Mouse (Mus musculus): ENCODE data around the gene Tmem129. TPM values are rescaled to one million over a fixed set of nuclear protein-coding genes. Genes with fewer than 3 reads are reported as not detected.

Gene Tmem129
- 1.2 and 2.2 TPM in 2 replicates for polyA plus RNA-seq (2012)

GRCm38 (mm10) chr5:33657787-33658663 is at the start of gene Tmem129, which contains the start of gene Tacc3:
TSS of gene Tmem129 (minus strand) at chr5:33658416.
TSS of gene Tacc3 (plus strand) at chr5:33658128.
- H3K4me1 ChIP-seq (ENCODE audit: control insufficient read depth) = peaks cover 68% of the 10 kb centered on the region
- TF ChIP-seq GATA1 (IDR thresholded peaks at IDR 0.05; ENCODE audit: low read length) (no peak), TAL1 (IDR thresholded peaks at IDR 0.05; ENCODE audit: low read length) (no peak)

GRCm38 (mm10) chr5:33707163-33707562 is 48.9 kb upstream of the Tmem129 start:
- H3K9me3 ChIP-seq (ENCODE audit: control insufficient read depth, low read length) = no peaks in the 10 kb centered on the region
- no peaks in the 10 kb centered on the region for H3K4me1 ChIP-seq (ENCODE audit: control insufficient read depth)
- no peaks in the 10 kb centered on the region for H3K36me3 ChIP-seq (ENCODE audit: control insufficient read depth)
- H3K27me3 ChIP-seq (ENCODE audit: control insufficient read depth) = no peaks in the 10 kb centered on the region; the same call in 1 of the 2 replicates
- TF ChIP-seq TAL1 (IDR thresholded peaks at IDR 0.05; ENCODE audit: low read length) = no peak
- TF ChIP-seq GATA1 (IDR thresholded peaks at IDR 0.05; ENCODE audit: low read length) = no peak
- no peak overlapping the region for H3K4me3 ChIP-seq (replicated peaks)

More at GRCm38 (mm10) chr5:33657787-33658663, at the start of gene Tmem129, which contains the start of gene Tacc3:
- peaks cover 77% of the 10 kb centered on the region for H3K36me3 ChIP-seq (ENCODE audit: control insufficient read depth)
- H3K27me3 ChIP-seq (ENCODE audit: control insufficient read depth) = no peaks in the 10 kb centered on the region
- no peaks in the 10 kb centered on the region for H3K9me3 ChIP-seq (ENCODE audit: control insufficient read depth, low read length)
- peak within 1 kb of the TSS; percentile 87 for H3K4me3 ChIP-seq (replicated peaks)

- Histone ChIP-seq H3K36me3 (ENCODE audit: control insufficient read depth) (no peaks in the 10 kb centered on the region), H3K9me3 (ENCODE audit: control insufficient read depth, low read length) (no peaks in the 10 kb centered on the region), H3K4me1 (ENCODE audit: control insufficient read depth) (no peaks in the 10 kb centered on the region), H3K27me3 (ENCODE audit: control insufficient read depth) (no peaks in the 10 kb centered on the region), H3K4me3 (replicated peaks) (no peak overlapping the region)
- TF ChIP-seq TAL1 (IDR thresholded peaks at IDR 0.05; ENCODE audit: low read length) (no peak), GATA1 (IDR thresholded peaks at IDR 0.05; ENCODE audit: low read length) (no peak)
These were observed 48.1 kb upstream of the Tmem129 start for GRCm38 (mm10) chr5:33706350-33706629.

- Histone ChIP-seq H3K27me3 (ENCODE audit: control insufficient read depth) (no peaks in the 10 kb centered on the region), H3K36me3 (ENCODE audit: control insufficient read depth) (no peaks in the 10 kb centered on the region), H3K4me3 (replicated peaks) (no peak overlapping the region), H3K4me1 (ENCODE audit: control insufficient read depth) (no peaks in the 10 kb centered on the region), H3K9me3 (ENCODE audit: control insufficient read depth, low read length) (no peaks in the 10 kb centered on the region)
- TF ChIP-seq GATA1 (IDR thresholded peaks at IDR 0.05; ENCODE audit: low read length) (no peak), TAL1 (IDR thresholded peaks at IDR 0.05; ENCODE audit: low read length) (no peak)
These were observed 47.6 kb upstream of the Tmem129 start for GRCm38 (mm10) chr5:33705612-33706349.

- H3K4me1 ChIP-seq (ENCODE audit: control insufficient read depth) = no peaks in the 10 kb centered on the region; the same call in 1 of the 2 replicates
- no peaks in the 10 kb centered on the region for H3K9me3 ChIP-seq (ENCODE audit: control insufficient read depth, low read length)
- TF ChIP-seq TAL1 (IDR thresholded peaks at IDR 0.05; ENCODE audit: low read length) = no peak
- no peak for TF ChIP-seq GATA1 (IDR thresholded peaks at IDR 0.05; ENCODE audit: low read length)
- H3K4me3 ChIP-seq (replicated peaks) = no peak overlapping the region
- H3K36me3 ChIP-seq (ENCODE audit: control insufficient read depth) = no peaks in the 10 kb centered on the region
- H3K27me3 ChIP-seq (ENCODE audit: control insufficient read depth) = peaks cover 3% of the 10 kb centered on the region; the same call in 1 of the 2 replicates
These were observed 46.9 kb upstream of the Tmem129 start for GRCm38 (mm10) chr5:33704945-33705611.

GRCm38 (mm10) chr5:33703999-33704398 is 45.8 kb upstream of the Tmem129 start:
- Histone ChIP-seq H3K4me1 (ENCODE audit: control insufficient read depth) (no peaks in the 10 kb centered on the region; the same call in 1 of the 2 replicates), H3K9me3 (ENCODE audit: control insufficient read depth, low read length) (no peaks in the 10 kb centered on the region), H3K36me3 (ENCODE audit: control insufficient read depth) (no peaks in the 10 kb centered on the region), H3K27me3 (ENCODE audit: control insufficient read depth) (peaks cover 3% of the 10 kb centered on the region; the same call in 1 of the 2 replicates), H3K4me3 (replicated peaks) (no peak overlapping the region)
- TF ChIP-seq GATA1 (IDR thresholded peaks at IDR 0.05; ENCODE audit: low read length) (no peak), TAL1 (IDR thresholded peaks at IDR 0.05; ENCODE audit: low read length) (no peak)

- no peak overlapping the region for H3K4me3 ChIP-seq (replicated peaks)
- H3K9me3 ChIP-seq (ENCODE audit: control insufficient read depth, low read length) = no peaks in the 10 kb centered on the region
- no peaks in the 10 kb centered on the region for H3K36me3 ChIP-seq (ENCODE audit: control insufficient read depth)
- TF ChIP-seq TAL1 (IDR thresholded peaks at IDR 0.05; ENCODE audit: low read length) (no peak), GATA1 (IDR thresholded peaks at IDR 0.05; ENCODE audit: low read length) (no peak)
- peaks cover 8% of the 10 kb centered on the region for H3K27me3 ChIP-seq (ENCODE audit: control insufficient read depth)
- no peaks in the 10 kb centered on the region; the same call in 1 of the 2 replicates for H3K4me1 ChIP-seq (ENCODE audit: control insufficient read depth)
These were observed 43.6 kb upstream of the Tmem129 start for GRCm38 (mm10) chr5:33701832-33702231.

GRCm38 (mm10) chr5:33700010-33700409 is 41.8 kb upstream of the Tmem129 start:
- Histone ChIP-seq H3K4me1 (ENCODE audit: control insufficient read depth) (no peaks in the 10 kb centered on the region; the same call in none of the 2 replicates), H3K4me3 (replicated peaks) (no peak overlapping the region), H3K9me3 (ENCODE audit: control insufficient read depth, low read length) (no peaks in the 10 kb centered on the region), H3K27me3 (ENCODE audit: control insufficient read depth) (peaks cover 26% of the 10 kb centered on the region), H3K36me3 (ENCODE audit: control insufficient read depth) (no peaks in the 10 kb centered on the region)
- TF ChIP-seq TAL1 (IDR thresholded peaks at IDR 0.05; ENCODE audit: low read length) (no peak), GATA1 (IDR thresholded peaks at IDR 0.05; ENCODE audit: low read length) (no peak)

Data from erythroblast, embryonic 14.5 days (primary cell).